Mouse (Mus musculus) cerebellum, postnatal 4 days (tissue): ENCODE measurements at regions not wholly inside any gene's neighbourhood (a gene's known extent, or its start where the extent isn't known, plus 50 kb on each side); places are given as distances from the start of the nearest gene placed in this dataset.

Experiments
- DNase-seq, 2 experiments: peaks; one replicate each; pipeline ENCODE4 v3.0.0; 2022; ENCODE audit warnings: low spot score in 2 of 2, mixed read lengths in 1 of 2

- DNase-seq = no peak
These were observed 368.9 kb upstream of the Tbx3 start for GRCm38 (mm10) chr5:119301539-119301938.

- DNase-seq = no peak
These were observed 365.7 kb upstream of the Tbx3 start for GRCm38 (mm10) chr5:119304721-119305120.

- no peak for DNase-seq
These were observed 362.7 kb upstream of the Tbx3 start for GRCm38 (mm10) chr5:119307768-119308167.

GRCm38 (mm10) chr5:119310178-119310930, 360.1 kb upstream of the Tbx3 start:
- no peak for DNase-seq

- no peak for DNase-seq
These were observed 357.7 kb upstream of the Tbx3 start for GRCm38 (mm10) chr5:119312808-119313207.

- DNase-seq = no peak
These were observed 355.3 kb upstream of the Tbx3 start for GRCm38 (mm10) chr5:119315149-119315548.

GRCm38 (mm10) chr5:119317617-119318016, 352.9 kb upstream of the Tbx3 start:
- DNase-seq = no peak

GRCm38 (mm10) chr5:119321368-119322144, 348.9 kb upstream of the Tbx3 start:
- no peak for DNase-seq

GRCm38 (mm10) chr5:119322411-119322810, 348.1 kb upstream of the Tbx3 start:
- DNase-seq = no peak

- DNase-seq = no peak
These were observed 344.7 kb upstream of the Tbx3 start for GRCm38 (mm10) chr5:119325681-119326255.

GRCm38 (mm10) chr5:119326895-119327294, 343.6 kb upstream of the Tbx3 start:
- no peak for DNase-seq

- DNase-seq = no peak
These were observed 341.5 kb upstream of the Tbx3 start for GRCm38 (mm10) chr5:119328971-119329370.

GRCm38 (mm10) chr5:119329371-119329770, 341.1 kb upstream of the Tbx3 start:
- DNase-seq = no peak

GRCm38 (mm10) chr5:119329860-119330259, 340.6 kb upstream of the Tbx3 start:
- no peak for DNase-seq

- DNase-seq = no peak
These were observed 339.0 kb upstream of the Tbx3 start for GRCm38 (mm10) chr5:119331461-119331860.

- no peak for DNase-seq
These were observed 337.8 kb upstream of the Tbx3 start for GRCm38 (mm10) chr5:119332621-119333020.

GRCm38 (mm10) chr5:119335211-119335610, 335.3 kb upstream of the Tbx3 start:
- DNase-seq = no peak

GRCm38 (mm10) chr5:119335979-119336378, 334.5 kb upstream of the Tbx3 start:
- no peak for DNase-seq

- DNase-seq = no peak
These were observed 332.7 kb upstream of the Tbx3 start for GRCm38 (mm10) chr5:119337739-119338138.

- DNase-seq = no peak
These were observed 331.8 kb upstream of the Tbx3 start for GRCm38 (mm10) chr5:119338711-119339110.

GRCm38 (mm10) chr5:119348303-119348702, 322.2 kb upstream of the Tbx3 start:
- DNase-seq = no peak

GRCm38 (mm10) chr5:119349395-119349794, 321.1 kb upstream of the Tbx3 start:
- DNase-seq = no peak
